Mouse (Mus musculus) embryo, embryonic 11 days (tissue): ENCODE data around the gene Gm47841.

Experiments used
- DNase-seq: peaks from one replicate; pipeline ENCODE4 v3.0.0-alpha.2; 2015

Gene Gm47841

DNA sequence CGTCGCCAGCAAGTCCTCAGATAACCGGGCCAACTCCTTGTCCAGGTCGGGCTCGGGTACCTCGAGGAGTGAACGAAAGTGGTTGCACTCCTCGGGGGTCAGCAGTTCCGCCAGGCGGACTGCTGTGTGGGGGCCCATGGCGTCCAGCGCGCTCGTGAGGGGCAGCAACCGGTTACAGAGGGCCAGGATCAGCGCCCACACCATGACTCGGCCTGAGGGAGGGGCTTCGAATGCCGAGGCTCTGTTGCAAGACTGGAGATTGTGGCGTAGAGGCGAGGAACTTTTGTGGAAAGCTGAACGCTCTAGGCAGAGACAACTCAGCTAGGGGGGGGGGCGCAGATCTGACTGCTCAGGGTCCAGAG is at the start of gene Gm47841:
TSS of gene Gm47841 (minus strand) at position 204 of the 362 bp plus-strand sequence.
- peak; percentile 62 for DNase-seq

GRCm38 (mm10) chr15:101095392-101095791 is 48.2 kb upstream of the Gm47841 start:
- no peak for DNase-seq

GRCm38 (mm10) chr15:101094979-101095378 is 47.8 kb upstream of the Gm47841 start:
- DNase-seq: peak; percentile 84

DNA sequence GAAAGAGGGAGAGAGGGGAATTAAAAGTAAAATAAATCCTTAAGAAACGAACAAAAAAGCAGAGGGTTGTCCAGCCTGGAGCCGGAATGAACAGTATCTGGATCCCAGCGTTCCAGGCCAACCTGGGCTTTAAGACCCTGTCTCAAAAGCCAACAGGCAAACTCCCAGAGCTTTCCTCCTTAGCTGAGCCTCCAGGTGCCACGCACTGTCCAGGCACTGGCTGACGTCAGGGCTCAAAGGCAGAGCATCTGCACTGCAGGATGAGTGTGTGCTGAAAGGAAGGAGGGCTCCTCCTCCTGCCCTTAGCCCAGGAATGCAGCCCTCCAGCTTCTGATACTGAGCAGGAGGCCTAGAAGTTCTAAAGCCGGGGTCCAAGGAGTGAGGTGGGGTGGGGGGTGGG is 46.8 kb upstream of the Gm47841 start:
- peak; percentile 65 for DNase-seq

DNA sequence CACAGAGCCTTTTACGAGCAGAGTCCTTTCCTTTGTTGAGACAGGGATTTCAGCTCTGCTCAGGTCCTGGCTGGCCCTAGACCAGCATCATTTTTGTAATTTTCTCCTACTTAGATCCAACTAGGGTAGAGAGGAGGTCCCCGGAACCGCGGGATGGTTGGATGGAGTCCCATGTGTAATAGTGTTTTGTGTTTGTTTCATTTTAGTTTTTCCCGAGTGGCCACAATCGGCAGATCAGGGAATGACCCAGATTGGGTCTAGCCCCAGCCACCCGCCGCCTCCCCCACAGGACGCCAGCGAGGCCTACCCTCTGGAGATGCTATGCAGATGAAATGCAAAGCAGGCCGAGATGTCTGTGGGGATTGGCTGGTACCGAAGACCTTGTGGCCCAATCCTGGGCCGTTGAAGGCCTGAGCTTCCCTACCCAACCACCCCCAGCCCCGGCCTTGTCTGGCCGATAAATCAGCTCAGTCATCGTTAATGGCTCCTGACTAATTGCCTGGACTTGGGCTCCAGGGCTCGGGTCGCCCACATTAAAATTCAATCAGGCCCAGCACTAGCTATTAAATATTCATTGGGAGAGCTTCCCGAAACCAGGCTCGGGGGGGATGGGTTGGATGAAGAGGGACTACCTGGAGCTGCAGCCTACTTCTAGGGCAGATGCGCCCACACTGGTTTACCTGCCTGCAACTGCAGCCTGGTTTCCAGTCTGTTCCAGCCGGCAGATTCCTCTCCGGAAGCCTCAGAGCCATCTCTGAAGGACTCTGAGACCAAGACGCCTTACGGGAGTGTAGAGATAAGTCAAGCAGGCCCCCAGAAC is 45.8 kb upstream of the Gm47841 start:
- peak; percentile 93 for DNase-seq

DNA sequence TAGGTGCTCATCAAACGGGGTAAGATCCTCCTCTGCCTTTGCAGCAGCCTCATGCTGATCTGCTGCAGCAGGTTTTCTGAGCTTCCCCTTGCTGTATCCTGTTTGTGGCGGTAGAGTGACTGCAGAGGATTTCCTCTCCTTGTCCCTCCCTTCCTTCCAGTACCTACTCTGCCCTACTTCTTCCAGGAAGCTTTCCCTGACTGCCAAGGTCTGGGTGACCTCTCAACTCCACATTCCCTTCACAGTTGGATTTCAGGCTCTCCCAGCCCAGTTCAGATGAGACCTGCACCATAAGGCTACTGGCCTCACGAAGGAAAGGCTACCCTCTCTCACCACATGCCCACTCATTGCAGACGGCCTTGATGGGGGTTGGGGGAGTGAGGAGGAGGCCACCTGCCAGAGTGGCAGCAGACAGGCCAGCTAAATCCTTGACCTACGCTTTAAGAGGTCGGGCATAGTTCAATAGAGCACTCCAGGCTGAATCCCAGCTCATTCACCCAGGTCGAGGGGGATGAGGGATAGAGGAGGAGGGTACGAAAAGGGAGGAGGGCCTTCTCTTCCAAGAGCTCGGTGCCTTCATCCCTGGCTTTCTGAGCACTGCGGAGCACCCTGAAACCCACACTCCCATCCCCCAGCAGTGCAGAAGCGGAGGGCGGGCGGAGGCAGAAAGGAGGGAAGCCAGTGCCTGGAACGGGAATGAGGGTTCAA is 45.1 kb upstream of the Gm47841 start:
- DNase-seq: peak; percentile 64

DNA sequence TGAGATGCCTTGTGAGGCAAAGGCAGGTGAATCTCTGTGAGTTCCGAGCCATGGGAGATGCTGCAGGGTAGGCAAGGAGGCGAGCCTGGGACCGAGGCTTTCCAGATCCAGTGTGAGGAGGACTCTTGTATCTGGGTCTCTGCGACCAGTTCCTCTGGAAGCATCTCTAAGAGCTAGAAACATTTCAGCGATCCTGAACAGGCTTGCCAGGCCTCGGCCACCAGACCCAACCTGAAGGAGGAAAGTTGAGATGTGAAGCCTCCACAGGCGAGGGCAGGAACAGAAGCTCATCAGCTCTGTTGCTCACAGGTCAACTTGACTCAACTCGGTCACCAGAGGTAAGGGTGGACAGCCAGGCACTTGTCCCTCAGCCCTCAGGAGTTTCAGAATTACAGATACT is 44.4 kb upstream of the Gm47841 start:
- DNase-seq: no peak

DNA sequence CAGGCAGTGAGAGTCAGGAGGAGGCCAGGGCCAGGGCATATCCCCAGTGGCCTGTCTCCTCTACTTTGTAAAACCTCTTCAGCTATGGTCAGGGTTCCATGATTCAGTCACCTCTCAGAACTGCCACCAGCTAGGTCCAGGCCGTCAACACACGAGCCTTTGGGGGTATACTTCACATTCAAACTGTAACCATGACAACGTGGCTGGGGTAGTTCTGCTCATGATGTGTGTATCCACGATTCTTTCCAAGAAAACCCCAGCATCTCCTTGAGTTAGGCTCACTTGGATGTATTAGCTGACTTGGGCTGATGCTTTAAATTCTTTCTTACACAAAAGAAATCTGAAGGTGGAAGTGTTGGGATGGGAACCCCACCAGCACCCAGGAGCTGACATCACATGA is 41.1 kb upstream of the Gm47841 start:
- DNase-seq: no peak

GRCm38 (mm10) chr15:101086956-101087355 is 39.8 kb upstream of the Gm47841 start:
- DNase-seq: no peak

DNA sequence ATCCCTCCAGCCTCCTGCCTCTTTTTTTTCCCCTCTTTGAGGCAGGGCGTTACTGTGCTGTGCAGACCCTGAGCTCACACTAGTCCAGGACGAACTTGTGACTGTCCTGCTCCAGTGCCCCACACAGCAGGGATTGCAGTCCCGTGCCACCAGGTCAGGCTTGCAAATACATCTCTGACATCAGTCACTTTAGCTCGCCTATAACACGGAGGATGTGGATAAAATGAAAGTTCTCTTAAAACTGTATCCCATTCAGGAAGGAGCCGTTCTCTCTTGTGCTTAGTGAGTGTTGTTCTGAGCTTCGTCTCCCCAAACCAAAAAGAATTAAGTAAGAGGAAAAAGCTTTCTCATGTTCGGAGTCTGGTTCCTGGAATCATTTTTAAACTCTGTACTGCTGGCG is 39.3 kb upstream of the Gm47841 start:
- DNase-seq: no peak

GRCm38 (mm10) chr15:101084499-101084898 is 37.3 kb upstream of the Gm47841 start:
- no peak for DNase-seq

- DNase-seq: peak; percentile 78
Observed at GRCm38 (mm10) chr15:101082236-101082635, 35.0 kb upstream of the Gm47841 start.

- DNase-seq: no peak
Observed at GRCm38 (mm10) chr15:101081035-101081548, 33.9 kb upstream of the Gm47841 start.

- no peak for DNase-seq
Observed at GRCm38 (mm10) chr15:101080031-101080520, 32.9 kb upstream of the Gm47841 start.

GRCm38 (mm10) chr15:101078731-101079156 is 31.5 kb upstream of the Gm47841 start:
- DNase-seq: peak; percentile 90

- DNase-seq: peak; percentile 80
Observed at GRCm38 (mm10) chr15:101077813-101078730, 30.9 kb upstream of the Gm47841 start, which contains the start of gene Fignl2. Gene Fignl2 (minus strand): TSS chr15:101078567.

DNA sequence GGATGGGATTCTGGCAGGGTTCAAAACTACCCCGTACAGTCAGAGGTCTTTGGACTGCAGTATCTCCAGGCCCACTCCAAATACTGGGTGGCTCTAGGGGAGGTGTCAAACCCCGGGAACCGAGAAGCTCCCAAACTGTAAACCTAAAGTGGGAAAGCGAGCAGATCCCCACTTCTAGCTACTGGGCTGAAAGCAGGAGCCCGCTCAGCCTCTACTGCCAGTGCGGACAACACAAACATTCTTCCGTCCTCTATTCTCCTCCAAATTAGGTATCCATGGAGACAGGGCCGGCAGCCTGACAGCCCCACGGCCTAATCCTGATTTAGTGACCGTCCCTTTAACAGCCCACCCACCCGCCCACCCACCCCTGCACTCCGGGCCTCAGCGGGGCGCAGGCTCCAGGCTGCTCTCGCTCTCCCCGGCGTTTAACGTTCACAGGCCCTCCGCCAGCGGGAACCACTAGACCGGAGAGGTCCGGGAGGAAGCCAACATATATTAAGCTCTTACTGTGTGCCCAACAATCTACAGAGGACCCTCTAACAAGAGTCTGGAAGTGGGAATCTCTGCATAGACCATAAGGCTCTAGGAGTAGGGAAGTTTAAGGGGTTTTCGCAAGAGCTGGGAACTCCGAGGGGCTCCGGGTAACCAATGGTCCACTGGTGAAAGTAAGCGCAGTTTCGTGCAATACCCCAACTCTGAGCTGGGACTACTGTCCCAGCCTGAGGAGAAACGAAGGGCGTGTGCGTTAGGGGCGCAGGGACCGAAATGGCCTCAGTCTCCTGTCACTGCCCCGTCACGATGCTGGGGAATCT is 30.0 kb upstream of the Gm47841 start:
- DNase-seq: peak; percentile 80

DNA sequence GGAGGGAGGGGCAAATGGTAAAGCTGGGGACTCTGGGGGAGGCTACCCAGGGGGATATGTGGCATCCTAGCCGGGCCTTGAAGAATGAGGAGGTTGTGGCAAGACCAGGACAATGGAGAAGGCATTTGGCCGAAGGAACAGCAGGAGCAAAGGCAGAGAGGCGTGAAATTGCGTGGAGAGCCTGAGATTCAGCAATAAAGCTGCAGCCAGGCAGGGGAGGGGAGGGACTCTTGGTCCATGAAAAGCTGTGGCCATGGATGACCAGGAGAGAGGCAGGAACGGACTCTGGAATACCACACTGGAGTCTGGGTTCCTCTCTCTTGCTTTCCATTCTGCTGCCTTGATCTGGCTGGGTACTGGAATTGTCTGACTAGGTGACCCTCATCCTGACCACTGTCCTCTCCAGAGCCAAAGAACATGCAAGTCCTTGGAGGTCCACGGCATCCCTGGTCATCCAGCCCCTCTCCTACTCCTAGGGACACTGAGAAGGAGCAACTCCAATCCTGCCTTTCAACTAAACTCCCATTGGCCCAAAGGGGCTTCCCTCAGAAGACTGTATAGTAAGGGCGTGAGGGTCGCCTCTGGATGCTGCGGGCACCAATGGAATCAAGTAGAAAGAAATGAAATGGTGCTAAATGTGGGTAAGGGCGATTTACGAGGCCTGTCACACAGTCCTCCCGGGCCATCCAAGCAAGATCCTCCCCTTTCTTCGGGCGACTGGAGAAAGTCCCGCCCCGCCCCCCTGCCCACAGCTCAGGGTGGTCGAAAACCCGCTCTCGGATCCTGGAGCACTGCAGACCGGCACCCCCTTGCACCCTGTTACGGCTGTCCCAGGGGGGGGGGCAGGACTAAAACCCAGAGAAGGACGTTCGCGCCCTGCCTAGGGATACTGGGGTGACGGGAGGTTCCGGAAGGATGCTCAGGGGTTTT is 29.1 kb upstream of the Gm47841 start:
- peak; percentile 76 for DNase-seq

GRCm38 (mm10) chr15:101075656-101076055 is 28.5 kb upstream of the Gm47841 start:
- no peak for DNase-seq

DNA sequence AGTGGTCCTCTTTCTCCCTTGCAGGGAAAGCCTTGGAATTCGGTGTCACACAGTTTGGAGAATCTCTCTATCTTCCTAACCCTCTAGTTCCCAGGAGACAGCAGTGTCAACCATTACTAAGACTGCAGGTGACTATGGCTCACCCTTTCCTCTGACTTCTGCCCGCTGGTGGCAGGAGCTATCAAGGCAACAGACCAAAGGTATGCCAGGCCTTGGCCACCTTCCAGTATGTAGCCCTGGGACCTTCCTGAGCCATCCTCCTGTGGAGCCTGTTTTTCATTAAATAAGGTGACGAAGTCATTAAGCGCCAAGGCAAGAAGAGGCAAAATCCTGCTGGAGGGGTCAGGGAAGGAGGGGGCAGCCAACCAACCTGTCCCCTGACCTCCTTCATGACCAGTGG is 28.0 kb upstream of the Gm47841 start:
- no peak for DNase-seq

DNA sequence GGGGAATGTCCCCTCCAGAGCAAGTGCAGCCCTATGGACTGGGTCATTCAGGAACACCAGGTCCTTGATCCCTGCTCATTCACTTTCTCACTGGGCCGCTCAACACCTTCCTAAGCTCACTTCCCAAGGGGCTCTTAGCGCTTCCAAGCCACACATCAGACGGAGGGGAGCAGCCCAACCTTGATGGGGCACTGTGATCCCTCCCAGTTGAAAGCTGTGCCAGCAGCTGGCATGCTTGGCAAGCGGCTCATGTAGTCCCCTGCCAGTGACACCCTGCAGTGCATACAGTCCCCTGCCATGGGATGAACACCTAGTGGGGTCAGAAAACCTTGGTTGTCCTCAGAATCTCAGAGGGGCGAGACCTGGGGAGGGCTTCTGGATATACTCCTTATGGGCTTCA is 26.9 kb upstream of the Gm47841 start:
- no peak for DNase-seq
